Mouse (Mus musculus): ENCODE measurements around the gene Hcfc2. TPM values are rescaled to one million over a fixed set of nuclear protein-coding genes. Genes with fewer than 3 reads are reported as not detected.
A peak's percentile ranks its signal among the peaks of the same experiment; 100 is the strongest.

Hcfc2 gene
- polyA plus RNA-seq, 1 experiment from 2014 or later: 31.6 TPM

GRCm38 (mm10) chr10:82699296-82699941 lies 3.5 kb downstream of the Hcfc2 start:
- H3K27me3 ChIP-seq (ENCODE audit: insufficient read depth, low read length): no peaks in the 10 kb centered on the region
- peak overlapping the region; percentile 78 for H3K9ac ChIP-seq
- WGBS: under 1% methylated on average over 59 of the region's 59 CpGs
- H3K4me2 ChIP-seq: peak overlapping the region; percentile 82
- no peaks in the 10 kb centered on the region for H3K9me3 ChIP-seq (ENCODE audit: low read depth, low read length)
- DNase-seq (peak; percentile 69), ATAC-seq (ENCODE audit: insufficient read depth) (peak; percentile 78)
- H3K27ac ChIP-seq (ENCODE audit: low read depth): peak overlapping the region; percentile 65
- H3K4me1 ChIP-seq (ENCODE audit: insufficient read depth): no peaks in the 10 kb centered on the region; the same call in 1 of the 2 replicates
- H3K4me3 ChIP-seq (ENCODE audit: low read depth, low read length): peak overlapping the region; percentile 95
- H3K36me3 ChIP-seq (ENCODE audit: insufficient read depth): 0 out of 2 replicates have a peak, but pooled peaks cover 16% of the 10 kb centered on the region
- TF ChIP-seq CTCF (IDR thresholded peaks at IDR 0.05; ENCODE audit: low read depth): no peak

GRCm38 (mm10) chr10:82741354-82741753 lies 45.4 kb downstream of the Hcfc2 start:
- H3K9me3 ChIP-seq (ENCODE audit: low read depth, low read length): no peaks in the 10 kb centered on the region
- WGBS: 87% methylated on average over 8 of the region's 8 CpGs
- no peak overlapping the region for H3K9ac ChIP-seq
- no peak overlapping the region for H3K4me2 ChIP-seq
- no peak overlapping the region for H3K27ac ChIP-seq (ENCODE audit: low read depth)
- DNase-seq (no peak), ATAC-seq (ENCODE audit: insufficient read depth) (no peak)
- H3K27me3 ChIP-seq (ENCODE audit: insufficient read depth, low read length): no peaks in the 10 kb centered on the region
- H3K4me1 ChIP-seq (ENCODE audit: insufficient read depth): no peaks in the 10 kb centered on the region
- no peak overlapping the region for H3K4me3 ChIP-seq (ENCODE audit: low read depth, low read length)
- TF ChIP-seq CTCF (IDR thresholded peaks at IDR 0.05; ENCODE audit: low read depth): no peak
- peaks cover 45% of the 10 kb centered on the region for H3K36me3 ChIP-seq (ENCODE audit: insufficient read depth)

GRCm38 (mm10) chr10:82741876-82742275 lies 45.9 kb downstream of the Hcfc2 start:
- Histone ChIP-seq H3K27ac (ENCODE audit: low read depth) (no peak overlapping the region), H3K27me3 (ENCODE audit: insufficient read depth, low read length) (no peaks in the 10 kb centered on the region), H3K4me3 (ENCODE audit: low read depth, low read length) (no peak overlapping the region), H3K36me3 (ENCODE audit: insufficient read depth) (peaks cover 50% of the 10 kb centered on the region), H3K9ac (no peak overlapping the region), H3K9me3 (ENCODE audit: low read depth, low read length) (no peaks in the 10 kb centered on the region), H3K4me1 (ENCODE audit: insufficient read depth) (no peaks in the 10 kb centered on the region), H3K4me2 (no peak overlapping the region)
- DNase-seq: no peak
- no peak for TF ChIP-seq CTCF (IDR thresholded peaks at IDR 0.05; ENCODE audit: low read depth)
- WGBS: 89% methylated on average over 4 of the region's 4 CpGs
- no peak for ATAC-seq (ENCODE audit: insufficient read depth)

GRCm38 (mm10) chr10:82742578-82742977 lies 46.6 kb downstream of the Hcfc2 start:
- no peak for ATAC-seq (ENCODE audit: insufficient read depth)
- no peak overlapping the region for H3K9ac ChIP-seq
- peaks cover 57% of the 10 kb centered on the region for H3K36me3 ChIP-seq (ENCODE audit: insufficient read depth)
- H3K27ac ChIP-seq (ENCODE audit: low read depth): no peak overlapping the region
- TF ChIP-seq CTCF (IDR thresholded peaks at IDR 0.05; ENCODE audit: low read depth): no peak
- no peaks in the 10 kb centered on the region for H3K4me1 ChIP-seq (ENCODE audit: insufficient read depth)
- H3K27me3 ChIP-seq (ENCODE audit: insufficient read depth, low read length): no peaks in the 10 kb centered on the region
- H3K9me3 ChIP-seq (ENCODE audit: low read depth, low read length): no peaks in the 10 kb centered on the region
- no peak for DNase-seq
- H3K4me3 ChIP-seq (ENCODE audit: low read depth, low read length): no peak overlapping the region
- H3K4me2 ChIP-seq: no peak overlapping the region
- 79% methylated on average over 1 of the region's 1 CpGs for WGBS

GRCm38 (mm10) chr10:82744296-82744695 lies 48.3 kb downstream of the Hcfc2 start:
- WGBS: 91% methylated on average over 6 of the region's 6 CpGs
- Histone ChIP-seq H3K27me3 (ENCODE audit: insufficient read depth, low read length) (no peaks in the 10 kb centered on the region), H3K4me3 (ENCODE audit: low read depth, low read length) (no peak overlapping the region), H3K9ac (no peak overlapping the region), H3K36me3 (ENCODE audit: insufficient read depth) (peaks cover 62% of the 10 kb centered on the region), H3K4me1 (ENCODE audit: insufficient read depth) (no peaks in the 10 kb centered on the region), H3K4me2 (no peak overlapping the region), H3K27ac (ENCODE audit: low read depth) (no peak overlapping the region), H3K9me3 (ENCODE audit: low read depth, low read length) (no peaks in the 10 kb centered on the region)
- TF ChIP-seq CTCF (IDR thresholded peaks at IDR 0.05; ENCODE audit: low read depth): no peak
- DNase-seq: no peak
- no peak for ATAC-seq (ENCODE audit: insufficient read depth)

GRCm38 (mm10) chr10:82745301-82745700 lies 49.3 kb downstream of the Hcfc2 start:
- DNase-seq (no peak), ATAC-seq (ENCODE audit: insufficient read depth) (no peak)
- Histone ChIP-seq H3K4me3 (ENCODE audit: low read depth, low read length) (no peak overlapping the region), H3K4me1 (ENCODE audit: insufficient read depth) (no peaks in the 10 kb centered on the region), H3K9ac (no peak overlapping the region), H3K36me3 (ENCODE audit: insufficient read depth) (peaks cover 59% of the 10 kb centered on the region), H3K27me3 (ENCODE audit: insufficient read depth, low read length) (no peaks in the 10 kb centered on the region), H3K9me3 (ENCODE audit: low read depth, low read length) (no peaks in the 10 kb centered on the region), H3K4me2 (no peak overlapping the region), H3K27ac (ENCODE audit: low read depth) (no peak overlapping the region)
- TF ChIP-seq CTCF (IDR thresholded peaks at IDR 0.05; ENCODE audit: low read depth): no peak
- WGBS: 89% methylated on average over 5 of the region's 5 CpGs

GRCm38 (mm10) chr10:82746988-82747850 lies 51.3 kb downstream of the Hcfc2 start:
- H3K9ac ChIP-seq: no peak overlapping the region
- H3K4me2 ChIP-seq: no peak overlapping the region
- H3K36me3 ChIP-seq (ENCODE audit: insufficient read depth): peaks cover 70% of the 10 kb centered on the region
- no peaks in the 10 kb centered on the region for H3K4me1 ChIP-seq (ENCODE audit: insufficient read depth)
- no peaks in the 10 kb centered on the region for H3K27me3 ChIP-seq (ENCODE audit: insufficient read depth, low read length)
- no peak overlapping the region for H3K4me3 ChIP-seq (ENCODE audit: low read depth, low read length)
- ATAC-seq (ENCODE audit: insufficient read depth): no peak
- TF ChIP-seq CTCF (IDR thresholded peaks at IDR 0.05; ENCODE audit: low read depth): no peak
- H3K27ac ChIP-seq (ENCODE audit: low read depth): no peak overlapping the region
- no peak for DNase-seq
- no peaks in the 10 kb centered on the region for H3K9me3 ChIP-seq (ENCODE audit: low read depth, low read length)
- WGBS: 84% methylated on average over 15 of the region's 15 CpGs
